Mouse (Mus musculus) neutrophil, adult 5-6 weeks (primary cell): Measurements from ENCODE around the gene Lcp2. TPM values are rescaled to one million over a fixed set of nuclear protein-coding genes. Genes with fewer than 3 reads are reported as not detected.

ENCODE experiments used
- ATAC-seq: fragments of 151-379, 151-347 bp; 2 replicates; pipeline ENCODE4 v1.8.0; 2017; ENCODE audit warnings: mild to moderate bottlenecking, moderate TSS enrichment; ENCODE audit not compliant: insufficient number of reproducible peaks, poor library complexity, low FRiP score, severe bottlenecking; ENCODE audit errors: extremely low read depth
- total RNA-seq: library from RNA; stranded (forward); fragments of 200-1000 nt; gene quantifications from 2 replicates; pipeline ENCODE4 v1.2.3, GENCODE M21; 2017

The Lcp2 gene
- total RNA-seq = 162 TPM in 2 replicates

DNA sequence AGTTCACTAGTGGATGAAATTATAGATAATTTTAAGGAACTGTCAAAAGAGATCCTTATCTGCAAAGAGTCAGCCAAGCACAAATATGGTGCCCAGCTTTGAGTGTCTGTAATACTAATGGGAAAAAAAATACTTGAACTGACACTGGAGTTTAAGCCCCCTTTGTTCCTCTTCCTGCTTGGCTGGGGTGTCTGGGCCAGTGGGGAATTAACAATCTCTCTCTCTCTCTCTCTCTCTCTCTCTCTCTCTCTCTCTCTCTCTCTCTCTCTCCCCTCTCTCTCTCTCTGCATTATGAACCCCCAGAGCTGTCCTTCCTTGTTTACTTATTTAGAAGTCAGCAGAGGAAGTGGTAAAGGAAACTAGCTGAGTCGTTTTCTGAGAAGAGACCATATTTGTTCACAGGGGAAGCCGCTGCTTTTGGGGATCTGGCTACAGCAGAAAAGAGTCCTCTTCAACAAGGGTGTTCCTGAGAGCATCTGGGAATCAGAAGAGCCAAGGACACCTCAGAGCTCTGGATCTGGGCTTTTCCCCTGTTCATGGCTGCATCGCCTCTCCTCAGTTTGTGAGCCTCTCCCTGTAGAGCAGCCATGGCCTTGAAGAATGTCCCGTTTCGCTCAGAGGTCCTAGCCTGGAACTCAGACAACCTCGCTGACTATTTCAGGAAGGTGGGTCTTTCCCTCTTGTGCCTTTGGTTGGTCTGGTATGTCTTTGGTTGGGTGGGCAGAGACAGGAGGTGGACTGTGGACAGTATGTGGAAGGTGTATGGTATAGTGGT lies at the start of gene Lcp2:
Gene Lcp2, plus strand, starts transcription at position 154 of the 775 bp plus-strand sequence.
- no peak for ATAC-seq

DNA sequence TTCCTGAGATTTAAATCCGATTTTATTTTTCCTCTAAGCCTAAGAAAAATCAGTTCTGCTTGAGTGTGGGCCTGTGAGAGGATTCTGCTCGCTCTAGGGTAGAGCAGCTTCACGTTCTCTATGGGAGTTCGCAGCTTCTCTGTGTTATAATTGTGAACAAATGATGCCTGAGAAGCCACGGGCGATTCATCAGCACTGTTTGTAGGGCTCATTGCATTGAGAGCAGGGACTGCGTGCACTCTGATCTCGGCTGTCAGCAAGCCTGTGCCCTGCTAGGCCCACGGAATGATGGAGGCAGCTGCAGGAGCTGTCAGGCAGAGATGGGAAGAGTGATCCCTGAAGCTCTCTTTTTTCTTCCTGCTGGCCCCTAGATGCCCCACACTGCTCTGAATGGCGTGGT lies 48.5 kb upstream of the Lcp2 start:
- ATAC-seq = no peak

DNA sequence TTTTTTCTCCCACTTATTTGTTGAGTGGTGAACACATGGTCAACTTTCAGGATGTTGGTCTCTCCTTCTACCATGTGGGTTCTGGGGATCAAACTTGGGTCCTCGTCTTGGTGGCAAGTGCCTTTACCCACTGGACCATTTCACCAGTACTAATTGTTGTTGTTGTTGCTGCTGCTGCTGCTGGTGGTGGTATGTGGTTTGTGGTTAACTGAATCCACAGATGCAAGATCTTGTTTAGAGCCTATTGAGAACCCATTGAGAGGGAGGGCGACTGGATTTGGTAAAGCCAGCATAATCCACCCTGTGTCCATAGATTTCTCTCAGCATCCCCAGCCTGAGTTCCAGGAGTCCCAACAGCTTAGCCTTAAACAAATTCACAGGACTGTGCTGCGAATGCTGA lies 46.3 kb upstream of the Lcp2 start:
- ATAC-seq = no peak

DNA sequence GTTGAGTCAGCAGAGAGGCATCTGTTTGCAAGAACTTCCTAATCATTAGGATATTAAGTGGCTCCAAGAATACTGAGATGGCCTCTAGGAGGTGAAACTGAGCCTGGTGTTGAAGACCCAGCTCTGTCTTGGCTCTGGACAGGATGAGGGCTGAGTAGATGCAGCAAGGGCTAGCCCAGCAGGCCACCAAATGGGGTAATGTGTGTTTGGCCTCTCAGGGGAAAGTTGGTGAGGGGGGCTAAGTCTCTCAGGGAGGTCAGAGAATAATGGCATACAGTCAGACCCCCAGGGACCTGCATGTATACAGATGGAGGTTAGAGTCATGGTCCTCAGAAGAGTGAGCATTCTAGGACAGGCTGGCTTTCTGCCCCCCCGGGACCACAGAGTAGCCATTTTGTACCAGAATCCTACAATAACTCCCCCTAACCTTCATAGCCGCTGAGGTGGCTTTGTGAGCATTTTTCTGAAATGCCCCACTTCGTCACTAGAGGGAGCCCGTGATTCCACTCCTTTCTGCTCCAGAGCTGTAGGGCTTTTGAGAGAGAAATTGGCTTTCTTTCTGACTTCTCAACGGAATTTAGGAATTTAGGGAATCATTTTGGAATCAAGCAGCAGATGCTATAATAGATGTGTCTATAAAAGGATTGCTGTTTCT lies 44.7 kb upstream of the Lcp2 start:
- peak; percentile 68; the same call in 1 of the 2 replicates for ATAC-seq

DNA sequence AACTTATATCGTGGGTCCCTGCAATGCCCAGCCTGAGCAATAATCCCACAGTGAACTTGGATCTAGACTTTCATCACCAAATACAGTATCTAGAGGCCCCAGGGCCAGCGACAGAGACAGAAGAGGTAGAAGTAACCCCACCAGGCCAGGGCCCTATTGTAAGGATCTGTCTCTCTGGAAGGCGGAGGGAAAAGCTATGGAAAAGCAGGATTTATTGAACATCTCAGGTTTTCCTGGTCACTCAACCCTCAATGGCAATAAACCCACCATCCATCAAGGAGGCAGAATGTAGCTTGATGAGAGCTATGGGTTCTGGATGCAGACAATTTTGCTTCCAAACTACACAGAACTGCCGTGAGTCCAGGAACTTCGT lies 44.1 kb upstream of the Lcp2 start:
- no peak for ATAC-seq

DNA sequence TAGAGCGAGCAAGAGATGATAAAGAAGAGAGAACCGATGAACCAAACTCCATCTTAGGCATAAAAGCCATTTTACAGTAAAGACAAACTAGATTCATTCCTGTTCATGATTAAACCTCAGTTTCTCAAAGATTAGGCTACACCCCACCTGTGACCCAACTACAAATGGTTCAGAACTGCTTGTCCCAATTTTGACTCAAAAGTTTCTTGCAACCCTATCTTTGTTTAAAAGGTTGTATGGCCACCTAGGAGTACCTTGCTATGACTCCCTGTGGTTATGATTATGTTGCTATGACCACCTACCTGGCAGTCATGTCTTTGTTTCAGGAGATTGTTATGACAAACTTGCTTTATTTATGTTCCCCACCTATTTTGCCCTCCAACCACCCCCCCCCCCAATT lies 39.1 kb upstream of the Lcp2 start:
- no peak for ATAC-seq

DNA sequence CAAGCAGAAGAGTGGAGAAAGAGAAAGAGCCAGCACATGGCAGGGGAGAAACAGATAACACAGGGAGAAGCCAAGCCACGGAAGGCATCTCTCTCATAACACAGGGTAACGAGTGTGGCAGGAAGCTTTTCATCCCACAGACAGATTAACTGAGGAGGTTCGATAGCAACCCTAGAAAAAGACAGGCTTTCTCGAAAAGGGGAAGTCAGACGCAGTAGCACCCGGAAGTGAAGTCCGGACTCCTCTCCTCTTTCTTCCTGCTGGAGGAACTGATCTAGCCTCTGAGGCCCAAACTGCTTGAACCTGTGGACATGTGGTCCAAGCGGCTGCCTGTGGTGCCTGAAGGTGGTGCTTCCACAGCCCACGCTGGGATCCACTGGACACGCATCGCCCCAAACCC lies 38.5 kb upstream of the Lcp2 start:
- peak; percentile 51 for ATAC-seq

DNA sequence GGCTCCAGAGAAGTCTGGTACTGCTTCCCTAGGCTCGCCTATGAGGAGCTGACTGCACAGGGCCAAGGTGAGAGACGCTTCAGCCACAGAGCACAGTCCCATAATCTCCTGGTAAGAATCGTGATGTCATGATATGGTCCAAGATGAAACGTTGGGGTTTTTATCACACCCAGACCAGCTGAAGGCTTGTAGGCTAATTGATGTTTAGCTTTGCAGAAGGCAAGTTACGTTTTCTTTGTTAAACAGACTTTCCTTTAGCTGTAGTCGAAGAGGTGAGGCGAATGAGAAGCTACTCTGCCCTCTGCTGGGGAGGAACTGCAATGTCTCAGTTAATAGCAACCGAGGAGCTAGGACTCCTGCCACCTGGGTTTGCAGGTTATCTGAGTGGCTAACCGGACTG lies 38.0 kb upstream of the Lcp2 start:
- ATAC-seq = peak; percentile 81

DNA sequence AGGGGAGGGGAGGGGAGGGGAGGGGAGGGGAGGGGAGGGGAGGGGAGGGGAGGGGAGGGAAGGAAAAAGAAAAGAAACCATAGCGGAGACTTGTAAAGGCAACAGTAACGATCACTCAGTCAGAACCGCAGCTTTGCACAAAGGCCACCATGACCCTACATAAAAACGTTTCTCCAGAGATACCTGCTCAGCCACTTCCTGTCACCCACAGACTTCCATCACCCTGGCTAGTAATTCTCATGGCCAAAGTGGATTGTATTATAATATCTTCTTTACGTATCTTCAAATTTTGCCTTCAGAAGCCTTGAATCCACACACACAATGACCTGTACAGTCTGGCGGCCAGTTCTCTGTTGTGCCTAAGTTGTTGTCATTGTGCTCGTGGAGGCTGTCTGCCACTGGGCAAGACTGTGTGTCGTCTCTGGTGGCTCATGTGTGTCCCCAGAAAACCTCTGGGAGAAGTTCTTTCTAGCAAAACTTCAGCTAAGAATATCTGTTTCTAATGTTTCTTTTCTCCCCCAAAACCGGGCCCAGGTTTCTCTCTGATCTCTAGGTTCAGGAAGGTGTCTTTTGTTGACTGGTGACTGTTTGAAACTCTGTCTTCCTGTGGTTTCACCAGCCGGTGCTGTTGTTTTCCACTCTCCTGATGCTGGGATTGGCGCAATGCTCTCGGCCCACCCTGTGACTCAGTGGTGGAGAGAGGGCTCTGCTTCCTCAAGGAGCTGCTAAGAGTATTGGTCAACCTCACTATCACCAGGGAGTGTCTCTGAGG lies 37.2 kb upstream of the Lcp2 start:
- ATAC-seq = no peak

DNA sequence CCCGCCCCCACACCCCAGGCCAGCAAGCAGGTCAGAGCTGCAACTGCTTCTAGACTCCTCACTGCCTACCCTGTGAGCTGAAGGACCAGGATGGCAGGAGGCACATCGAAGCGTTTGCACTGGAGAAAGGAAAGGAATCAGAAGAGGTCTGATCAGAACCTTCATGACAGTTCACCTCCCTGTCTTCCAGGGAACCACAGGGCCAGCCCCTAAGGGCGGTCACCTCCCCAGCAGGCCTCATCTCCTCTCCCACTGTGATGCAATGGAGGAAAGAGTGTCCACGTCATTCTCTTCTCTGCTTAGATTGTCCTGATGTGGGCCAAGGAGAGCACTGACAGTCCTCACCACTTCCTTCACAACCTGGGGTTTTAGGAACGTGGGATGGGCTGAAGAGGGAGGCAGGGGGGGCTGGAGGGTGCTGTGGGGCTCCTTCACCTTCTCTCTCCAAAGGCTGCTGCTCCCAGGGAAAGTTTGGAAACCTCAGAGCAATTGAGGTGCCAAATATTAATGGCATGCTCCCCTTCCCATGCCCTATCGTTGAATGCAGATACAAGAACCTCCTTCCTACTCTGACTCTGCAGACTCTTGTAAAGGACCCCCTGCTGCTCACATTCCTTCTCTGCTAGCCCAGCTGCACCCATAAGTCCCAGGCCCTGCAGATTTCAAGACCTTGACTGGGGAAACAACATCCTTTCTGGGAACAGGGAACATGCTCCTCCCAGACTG lies 36.4 kb upstream of the Lcp2 start:
- peak; percentile 27; the same call in 1 of the 2 replicates for ATAC-seq

DNA sequence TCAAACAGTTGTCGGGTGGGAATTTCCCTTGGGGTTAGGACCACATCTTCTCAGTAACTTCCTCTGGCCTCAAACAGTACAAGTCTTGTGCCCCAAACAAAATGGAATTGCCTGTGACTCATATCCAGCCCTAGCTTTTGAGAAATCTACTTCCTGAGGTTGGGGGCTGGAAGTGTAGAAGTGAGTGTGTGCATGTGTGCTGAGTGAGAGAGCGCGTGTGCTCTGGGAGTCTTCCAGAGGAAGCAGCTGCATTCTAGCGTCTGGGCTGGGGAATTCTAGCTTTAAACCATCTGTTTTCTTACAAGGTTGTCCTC lies 35.9 kb upstream of the Lcp2 start:
- ATAC-seq = peak; percentile 18; the same call in 1 of the 2 replicates

DNA sequence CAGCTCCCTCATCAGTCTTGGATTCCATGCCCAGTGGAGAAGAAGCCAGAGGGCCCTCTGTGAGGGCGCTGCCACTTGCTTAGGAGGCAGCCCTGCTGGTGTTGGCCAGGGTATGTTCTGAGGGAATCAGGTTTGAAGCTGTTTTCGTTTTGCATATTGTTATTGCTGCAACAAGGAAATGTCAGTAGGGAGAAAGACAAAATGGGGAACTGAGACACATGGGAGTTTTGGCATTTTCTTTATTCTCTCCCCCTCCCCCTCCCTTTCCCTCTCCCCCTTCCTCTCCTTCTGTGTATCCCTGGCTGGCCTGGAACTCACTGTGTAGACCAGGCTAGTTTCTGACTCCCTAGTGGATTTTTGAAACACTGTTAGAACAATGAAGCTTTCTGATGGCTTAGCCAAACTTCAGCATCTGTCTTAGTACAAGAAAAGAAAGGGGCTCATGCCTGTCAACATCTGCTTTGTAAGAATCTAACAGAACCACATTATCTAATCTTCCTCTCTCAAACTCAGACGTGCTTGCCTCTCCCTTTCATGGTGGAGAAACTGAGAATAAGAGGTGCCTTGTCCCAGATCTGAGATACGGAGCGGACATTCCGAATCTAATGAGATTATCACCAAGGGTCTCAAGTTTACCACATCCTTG lies 34.6 kb upstream of the Lcp2 start:
- ATAC-seq = no peak

DNA sequence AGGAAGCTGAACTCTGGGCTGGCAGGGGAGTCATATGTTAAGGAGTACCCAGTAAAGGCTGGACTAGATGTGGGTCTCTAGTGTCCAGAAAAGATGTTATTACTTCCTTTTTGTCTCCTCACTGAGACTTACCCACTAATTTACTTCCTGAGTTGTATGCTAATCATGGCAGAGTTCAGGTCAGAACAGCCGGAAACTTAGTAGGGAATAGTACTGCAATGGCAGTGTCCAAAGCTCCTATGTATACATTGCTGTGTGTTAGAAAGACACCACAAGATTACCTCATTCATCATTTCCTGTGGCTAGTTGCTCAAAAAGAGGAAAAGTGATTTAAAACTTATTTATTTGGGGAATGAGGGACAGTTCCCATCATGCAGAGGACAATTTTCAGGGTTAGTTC lies 21.6 kb upstream of the Lcp2 start:
- no peak for ATAC-seq

DNA sequence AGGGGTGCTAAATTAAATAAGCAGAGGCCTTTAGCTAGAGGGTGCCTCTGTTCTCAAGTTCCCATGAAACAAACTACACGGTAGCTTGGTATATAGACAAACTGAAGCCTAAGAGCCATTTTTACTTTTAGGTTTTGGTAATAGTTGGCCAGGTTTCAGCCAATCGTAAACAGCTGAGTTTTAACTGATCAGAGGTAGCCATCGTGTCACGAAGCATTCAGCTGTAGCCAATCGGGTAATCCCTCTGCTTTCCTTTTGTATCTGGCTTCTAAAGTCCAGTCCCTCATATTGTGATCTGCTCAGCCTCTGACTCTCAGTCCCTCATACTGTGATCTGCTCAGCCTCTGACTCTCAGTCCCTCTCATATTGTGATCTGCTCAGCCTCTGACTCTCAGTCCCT lies 17.1 kb upstream of the Lcp2 start:
- ATAC-seq = no peak

DNA sequence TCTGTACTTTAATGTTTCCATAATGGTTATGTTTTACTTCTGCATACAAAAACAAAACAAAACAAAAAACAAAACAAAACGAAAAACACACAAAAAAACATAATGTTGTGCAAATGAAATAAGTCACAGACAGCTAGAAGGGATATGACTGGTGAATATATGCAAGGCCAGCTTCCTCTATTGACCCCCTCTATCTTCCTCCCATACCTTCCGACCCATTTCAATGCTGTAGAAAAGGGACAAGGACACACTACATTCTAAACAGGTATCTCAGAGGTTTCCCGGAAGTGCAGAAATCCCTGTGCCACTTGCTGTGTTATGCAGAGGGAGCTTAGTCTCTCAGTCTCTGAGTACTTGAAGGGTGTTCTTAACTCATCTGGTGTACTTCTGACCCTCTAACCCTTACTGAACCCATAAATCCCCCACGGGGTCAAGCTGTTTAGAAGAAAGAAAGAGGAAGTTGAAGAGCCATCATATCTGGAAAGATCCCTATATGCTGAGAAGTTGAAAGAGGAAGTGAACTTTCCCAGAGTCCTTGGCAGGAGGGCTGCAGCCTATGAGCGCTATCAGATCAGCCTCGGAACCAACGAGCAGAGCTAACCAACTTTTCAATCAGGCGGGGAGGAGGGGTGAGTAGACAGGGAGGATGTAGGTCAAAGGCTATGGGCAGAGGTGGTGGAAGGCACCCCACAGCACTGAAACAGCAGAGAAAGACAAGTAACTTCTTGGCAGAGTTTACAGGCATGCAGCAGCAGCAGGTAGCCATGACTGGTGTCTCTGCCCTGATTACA lies 15.5 kb upstream of the Lcp2 start:
- ATAC-seq = peak; percentile 54

DNA sequence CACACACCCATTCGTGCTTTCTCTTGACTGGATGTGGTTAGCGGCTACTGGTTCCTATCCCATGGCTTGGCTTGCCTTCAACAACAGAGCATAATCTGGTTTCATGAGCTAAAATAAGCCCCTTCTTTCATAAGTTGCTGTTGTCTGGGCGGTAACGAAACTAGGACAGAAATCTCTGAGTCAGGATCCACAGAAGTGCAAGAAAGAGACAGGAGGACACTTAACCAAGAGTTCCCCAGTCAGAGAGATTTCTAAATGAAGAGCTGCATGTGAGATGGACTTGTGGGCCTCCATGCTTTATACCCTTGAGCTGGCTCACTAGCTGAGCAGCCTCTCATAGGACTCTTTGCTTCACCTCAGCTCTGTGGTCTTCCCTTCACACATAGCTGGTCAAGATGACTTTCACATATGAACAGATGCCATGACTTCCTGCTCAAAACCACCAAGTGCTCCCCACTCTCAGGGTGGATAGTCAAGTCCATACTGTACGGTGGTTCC lies 12.7 kb upstream of the Lcp2 start:
- peak; percentile 21; the same call in 1 of the 2 replicates for ATAC-seq

DNA sequence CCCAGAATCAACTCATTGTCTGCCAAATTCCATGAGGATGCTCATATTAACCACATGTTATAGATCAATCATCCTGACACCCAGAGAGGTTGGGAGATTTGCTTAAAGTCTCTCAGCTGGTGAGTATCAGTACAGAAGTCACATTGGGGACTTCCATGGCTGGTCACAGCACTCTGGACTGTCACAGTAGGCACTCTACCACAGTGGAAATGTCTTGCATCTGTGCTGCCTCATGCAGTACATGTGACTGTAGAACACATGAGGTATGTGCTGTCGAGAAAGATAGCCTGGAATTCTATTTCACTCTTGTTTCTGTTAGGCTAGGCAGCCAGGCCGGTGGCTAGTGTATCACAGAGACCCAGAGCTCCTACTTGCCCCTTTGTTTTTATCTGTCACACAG lies 11.9 kb upstream of the Lcp2 start:
- ATAC-seq = no peak
